Mouse (Mus musculus) hindbrain, embryonic 16.5 days (tissue): ENCODE measurements around the gene Ncapg. TPM values are rescaled to one million over a fixed set of nuclear protein-coding genes. Genes with fewer than 3 reads are reported as not detected.

Experiments
- polyA plus RNA-seq: library from polyadenylated mRNA; unstranded; fragments of >200 nt; fragmentation: Nextera tagmentation; extraction: Ambion mirVana; gene quantifications from 2 replicates; pipeline ENCODE4 v1.2.1, GENCODE M21; 2015

Ncapg gene
- polyA plus RNA-seq, 1 experiment from 2014 or later: 7.4 TPM

Other genes with a start within 250 kb of the Ncapg start
- gene Qdpr, start 219.7 kb upstream of the Ncapg start, polyA plus RNA-seq: 141 and 154 TPM in 2 replicates
- 0.28 and 0.40 TPM in 2 replicates for gene Clrn2, start 216.2 kb upstream of the Ncapg start, polyA plus RNA-seq
- gene Lap3, start 176.5 kb upstream of the Ncapg start, polyA plus RNA-seq: 33.1 and 34.2 TPM in 2 replicates
- gene Med28, start 149.7 kb upstream of the Ncapg start, polyA plus RNA-seq: 243 and 250 TPM in 2 replicates
- 13.3 and 14.5 TPM in 2 replicates for gene Fam184b, start 30.3 kb upstream of the Ncapg start, polyA plus RNA-seq
- gene Lcorl, start 187.7 kb downstream of the Ncapg start, polyA plus RNA-seq: 43.9 and 47.4 TPM in 2 replicates